Mouse (Mus musculus): ENCODE data around the gene Ppp1r27. TPM values are rescaled to one million over a fixed set of nuclear protein-coding genes. Genes with fewer than 3 reads are reported as not detected.
"Not testable (repeated sequence)": the region's sequence is repeated elsewhere in the genome, so short reads cannot be mapped to it uniquely, and the experiment has no call there.

The Ppp1r27 gene
- polyA plus RNA-seq, 1 experiment from 2014 or later, result not detected

GRCm38 (mm10) chr11:120582982-120583293, 32.0 kb upstream of the Ppp1r27 start:
- WGBS, result 81% methylated on average over 2 of the region's 2 CpGs
- peaks cover 30% of the 10 kb centered on the region for H3K36me3 ChIP-seq (ENCODE audit: control insufficient read depth, insufficient read depth, low read length)
- H3K4me1 ChIP-seq (replicated peaks; ENCODE audit: control insufficient read depth, insufficient read depth, low read length), result peaks cover 10% of the 10 kb centered on the region
- H3K27me3 ChIP-seq (ENCODE audit: control insufficient read depth, insufficient read depth, low read length); DNase-seq (ENCODE audit: low spot score); H3K9me3 ChIP-seq (ENCODE audit: control insufficient read depth, low read length); H3K9ac ChIP-seq (ENCODE audit: low read length); H3K4me3 ChIP-seq (ENCODE audit: low read depth, low read length); ATAC-seq (replicated peaks; ENCODE audit: low FRiP score); H3K4me2 ChIP-seq (ENCODE audit: low read depth, low read length, severe bottlenecking); H3K27ac ChIP-seq (ENCODE audit: low read depth, low read length): not testable (repeated sequence)

- WGBS, result 76% methylated on average over 8 of the region's 8 CpGs
- ATAC-seq (replicated peaks; ENCODE audit: low FRiP score), result no peak
- H3K4me2 ChIP-seq (ENCODE audit: low read depth, low read length, severe bottlenecking), result peak overlapping the region; percentile 87
- no peak for DNase-seq (ENCODE audit: low spot score)
- H3K27ac ChIP-seq (ENCODE audit: low read depth, low read length), result peak overlapping the region; percentile 84
- H3K9me3 ChIP-seq (ENCODE audit: control insufficient read depth, low read length), result peaks cover 3% of the 10 kb centered on the region; the same call in 1 of the 2 replicates
- peaks cover 10% of the 10 kb centered on the region for H3K4me1 ChIP-seq (replicated peaks; ENCODE audit: control insufficient read depth, insufficient read depth, low read length)
- peak overlapping the region; percentile 80 for H3K9ac ChIP-seq (ENCODE audit: low read length)
- H3K36me3 ChIP-seq (ENCODE audit: control insufficient read depth, insufficient read depth, low read length), result peaks cover 28% of the 10 kb centered on the region
- H3K4me3 ChIP-seq (ENCODE audit: low read depth, low read length), result peak overlapping the region; percentile 97
- H3K27me3 ChIP-seq (ENCODE audit: control insufficient read depth, insufficient read depth, low read length), result no peaks in the 10 kb centered on the region
Observed at GRCm38 (mm10) chr11:120582268-120582981, 31.5 kb upstream of the Ppp1r27 start.

DNA sequence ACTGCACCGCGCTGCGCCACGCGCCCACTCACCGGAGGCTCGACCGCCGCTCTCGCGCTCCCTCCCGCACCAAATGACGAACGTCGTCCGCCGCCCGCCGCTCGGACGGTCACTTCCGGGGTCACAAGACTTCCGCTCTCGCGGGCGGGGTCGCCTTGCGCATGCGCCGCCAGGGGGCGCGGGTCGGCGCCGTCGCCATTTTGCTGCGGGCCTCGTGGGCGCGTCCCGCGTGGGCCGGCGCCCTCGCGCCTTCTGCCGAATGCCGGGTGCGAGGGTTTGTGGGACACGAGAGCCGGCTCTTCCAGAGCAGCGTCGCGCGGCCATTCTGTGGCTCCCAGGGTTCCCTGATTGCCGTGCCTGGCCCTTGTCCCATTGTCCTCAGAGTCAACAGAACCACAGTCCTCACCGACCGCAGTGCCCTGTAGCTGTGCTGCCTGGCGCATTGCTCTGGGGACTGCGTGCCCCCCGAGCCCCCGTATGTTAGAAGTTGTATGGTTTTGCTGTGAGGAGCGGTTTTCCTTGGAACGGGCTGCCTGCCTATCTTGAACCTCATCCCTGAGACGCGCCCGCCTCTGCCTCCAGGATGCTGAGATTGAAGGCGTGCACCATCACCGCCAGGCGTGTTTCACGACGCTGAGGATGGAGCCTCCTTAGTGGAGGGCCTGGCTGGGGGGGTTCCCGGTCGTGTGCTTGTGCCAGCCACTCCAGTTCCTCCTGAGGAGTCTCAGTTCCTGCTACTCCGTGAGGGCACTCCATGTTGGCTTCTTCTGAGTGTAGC, 30.7 kb upstream of the Ppp1r27 start, which contains the start of gene Arhgdia:
Gene Arhgdia, minus strand, starts transcription at position 135 of the 778 bp plus-strand sequence.
- DNase-seq (ENCODE audit: low spot score) (peak; percentile 95), ATAC-seq (replicated peaks; ENCODE audit: low FRiP score) (peak; percentile 63)
- H3K9me3 ChIP-seq (ENCODE audit: control insufficient read depth, low read length), result peaks cover 3% of the 10 kb centered on the region; the same call in 1 of the 2 replicates
- peak within 1 kb of the TSS; percentile 97 for H3K4me3 ChIP-seq (ENCODE audit: low read depth, low read length)
- H3K27ac ChIP-seq (ENCODE audit: low read depth, low read length), result peak within 1 kb of the TSS; percentile 84
- H3K27me3 ChIP-seq (ENCODE audit: control insufficient read depth, insufficient read depth, low read length), result no peaks in the 10 kb centered on the region
- peaks cover 28% of the 10 kb centered on the region for H3K36me3 ChIP-seq (ENCODE audit: control insufficient read depth, insufficient read depth, low read length)
- H3K4me2 ChIP-seq (ENCODE audit: low read depth, low read length, severe bottlenecking), result peak within 1 kb of the TSS; percentile 87
- 6% methylated on average over 69 of the region's 75 CpGs for WGBS
- H3K9ac ChIP-seq (ENCODE audit: low read length), result peak within 1 kb of the TSS; percentile 80
- peaks cover 10% of the 10 kb centered on the region for H3K4me1 ChIP-seq (replicated peaks; ENCODE audit: control insufficient read depth, insufficient read depth, low read length)

DNA sequence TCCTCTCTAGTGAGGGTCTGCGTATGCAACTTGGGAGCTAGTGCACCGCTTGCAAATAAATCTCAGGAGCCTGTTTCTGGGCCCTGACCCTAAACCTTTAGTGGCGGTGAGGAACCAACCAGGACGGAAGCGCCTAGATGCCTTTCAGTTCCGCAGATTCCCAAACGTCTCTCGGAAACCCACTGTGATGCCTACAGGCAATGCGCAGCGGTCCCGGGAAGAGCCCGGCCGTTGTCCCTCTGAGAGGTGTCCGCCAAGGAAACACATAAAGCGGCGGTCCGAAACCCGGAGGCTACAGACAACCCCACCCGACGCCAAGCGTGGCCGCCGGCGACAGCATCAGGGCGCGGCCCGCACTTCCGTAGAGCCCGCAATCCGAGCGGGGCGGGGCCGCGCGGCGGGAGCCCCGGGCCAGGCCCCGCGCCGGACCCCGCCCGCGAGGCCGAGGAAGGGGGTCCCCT, 30.0 kb upstream of the Ppp1r27 start:
- Histone ChIP-seq H3K27me3 (ENCODE audit: control insufficient read depth, insufficient read depth, low read length) (no peaks in the 10 kb centered on the region), H3K27ac (ENCODE audit: low read depth, low read length) (peak overlapping the region; percentile 84), H3K4me3 (ENCODE audit: low read depth, low read length) (peak overlapping the region; percentile 97), H3K9me3 (ENCODE audit: control insufficient read depth, low read length) (peaks cover 3% of the 10 kb centered on the region; the same call in 1 of the 2 replicates), H3K9ac (ENCODE audit: low read length) (peak overlapping the region; percentile 80), H3K36me3 (ENCODE audit: control insufficient read depth, insufficient read depth, low read length) (peaks cover 25% of the 10 kb centered on the region), H3K4me2 (ENCODE audit: low read depth, low read length, severe bottlenecking) (peak overlapping the region; percentile 87), H3K4me1 (replicated peaks; ENCODE audit: control insufficient read depth, insufficient read depth, low read length) (peaks cover 10% of the 10 kb centered on the region)
- peak; percentile 20 for ATAC-seq (replicated peaks; ENCODE audit: low FRiP score)
- peak; percentile 69 for DNase-seq (ENCODE audit: low spot score)
- under 1% methylated on average over 44 of the region's 44 CpGs for WGBS

GRCm38 (mm10) chr11:120580190-120580589, 29.3 kb upstream of the Ppp1r27 start:
- Histone ChIP-seq H3K4me1 (replicated peaks; ENCODE audit: control insufficient read depth, insufficient read depth, low read length) (peaks cover 10% of the 10 kb centered on the region), H3K36me3 (ENCODE audit: control insufficient read depth, insufficient read depth, low read length) (peaks cover 22% of the 10 kb centered on the region), H3K4me3 (ENCODE audit: low read depth, low read length) (peak overlapping the region; percentile 97), H3K9me3 (ENCODE audit: control insufficient read depth, low read length) (peaks cover 3% of the 10 kb centered on the region; the same call in 1 of the 2 replicates), H3K27ac (ENCODE audit: low read depth, low read length) (no peak overlapping the region), H3K4me2 (ENCODE audit: low read depth, low read length, severe bottlenecking) (peak overlapping the region; percentile 87), H3K27me3 (ENCODE audit: control insufficient read depth, insufficient read depth, low read length) (no peaks in the 10 kb centered on the region), H3K9ac (ENCODE audit: low read length) (peak overlapping the region; percentile 80)
- no peak for DNase-seq (ENCODE audit: low spot score)
- ATAC-seq (replicated peaks; ENCODE audit: low FRiP score), result no peak
- WGBS, result 70% methylated on average over 7 of the region's 7 CpGs

- no peak overlapping the region for H3K27ac ChIP-seq (ENCODE audit: low read depth, low read length)
Observed at GRCm38 (mm10) chr11:120579316-120580107, 28.6 kb upstream of the Ppp1r27 start.

DNA sequence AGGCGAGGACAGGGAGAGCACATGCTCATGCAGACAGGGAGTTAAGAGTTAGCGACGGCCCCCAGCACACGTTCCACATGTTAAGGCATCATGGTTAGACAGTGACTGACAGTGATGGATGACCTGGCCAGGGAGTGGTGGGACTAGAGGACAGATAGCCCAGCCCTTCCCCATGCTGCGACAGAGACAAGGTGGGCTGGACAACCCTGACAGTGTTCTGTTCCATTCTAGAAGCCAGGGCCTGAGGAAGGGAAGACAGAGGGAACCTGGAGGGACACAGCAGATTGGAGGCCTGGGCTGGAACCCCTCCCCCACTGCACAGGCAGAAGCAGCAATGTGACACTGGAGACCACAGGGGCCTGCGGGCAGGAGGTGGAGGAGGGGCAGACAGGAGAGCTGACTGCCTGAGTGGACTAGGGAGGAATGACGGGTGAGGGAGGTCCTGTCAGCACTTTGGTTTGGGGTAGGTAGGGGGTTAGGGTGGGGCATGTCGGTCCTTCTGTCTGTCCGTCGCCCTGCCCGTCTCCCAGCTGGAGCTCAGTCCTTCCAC, 27.8 kb upstream of the Ppp1r27 start:
- DNase-seq (ENCODE audit: low spot score), result no peak
- no peak for ATAC-seq (replicated peaks; ENCODE audit: low FRiP score)
- Histone ChIP-seq H3K4me2 (ENCODE audit: low read depth, low read length, severe bottlenecking) (no peak overlapping the region), H3K27me3 (ENCODE audit: control insufficient read depth, insufficient read depth, low read length) (no peaks in the 10 kb centered on the region), H3K9me3 (ENCODE audit: control insufficient read depth, low read length) (no peaks in the 10 kb centered on the region; the same call in 1 of the 2 replicates), H3K4me1 (replicated peaks; ENCODE audit: control insufficient read depth, insufficient read depth, low read length) (peaks cover 13% of the 10 kb centered on the region), H3K9ac (ENCODE audit: low read length) (no peak overlapping the region), H3K36me3 (ENCODE audit: control insufficient read depth, insufficient read depth, low read length) (peaks cover 16% of the 10 kb centered on the region), H3K27ac (ENCODE audit: low read depth, low read length) (no peak overlapping the region), H3K4me3 (ENCODE audit: low read depth, low read length) (no peak overlapping the region)
- 87% methylated on average over 11 of the region's 11 CpGs for WGBS

More at GRCm38 (mm10) chr11:120579316-120580107, 28.6 kb upstream of the Ppp1r27 start:
- H3K4me1 ChIP-seq (replicated peaks; ENCODE audit: control insufficient read depth, insufficient read depth, low read length), result peaks cover 10% of the 10 kb centered on the region
- H3K4me3 ChIP-seq (ENCODE audit: low read depth, low read length), result peak overlapping the region; percentile 97
- ATAC-seq (replicated peaks; ENCODE audit: low FRiP score) (no peak), DNase-seq (ENCODE audit: low spot score) (peak; percentile 90)
- WGBS, result 63% methylated on average over 15 of the region's 15 CpGs
- peaks cover 3% of the 10 kb centered on the region; the same call in 1 of the 2 replicates for H3K9me3 ChIP-seq (ENCODE audit: control insufficient read depth, low read length)
- peak overlapping the region; percentile 87 for H3K4me2 ChIP-seq (ENCODE audit: low read depth, low read length, severe bottlenecking)
- H3K36me3 ChIP-seq (ENCODE audit: control insufficient read depth, insufficient read depth, low read length), result peaks cover 20% of the 10 kb centered on the region
- H3K27me3 ChIP-seq (ENCODE audit: control insufficient read depth, insufficient read depth, low read length), result no peaks in the 10 kb centered on the region
- peak overlapping the region; percentile 30 for H3K9ac ChIP-seq (ENCODE audit: low read length)
